Mouse (Mus musculus) erythroid progenitor cell, adult 5-6 weeks (primary cell): ENCODE data around the gene Bst1. TPM values are rescaled to one million over a fixed set of nuclear protein-coding genes. Genes with fewer than 3 reads are reported as not detected.

ENCODE experiments used
- ATAC-seq: replicated peaks from 2 replicates; pipeline ENCODE4 v1.8.0; 2016; ENCODE audit warnings: moderate number of reproducible peaks, mild to moderate bottlenecking, moderate TSS enrichment, inconsistent platforms; ENCODE audit not compliant: poor library complexity, low FRiP score, severe bottlenecking
- total RNA-seq, 2 experiments: library from RNA; stranded (forward) in 1 of 2; stranded (reverse) in 1 of 2; fragments of 150-400 nt in 1 of 2; fragments of 186-747, 209-891 nt in 1 of 2; gene quantifications; 2 replicates each; pipeline versions ENCODE4 v1.2.3 to v1.2.4; 2015 to 2017; ENCODE audit warnings: low replicate concordance in 2 of 2

The Bst1 gene
- total RNA-seq (2015; ENCODE audit: low replicate concordance): 0.72 and 13.8 TPM in 2 replicates
- total RNA-seq (2017; ENCODE audit: low replicate concordance): 6.5 and 9.2 TPM in 2 replicates

- no peak for ATAC-seq
These were observed at the start of gene Bst1 for GRCm38 (mm10) chr5:43818695-43819094. Bst1 (plus strand) TSS chr5:43818885.

- no peak for ATAC-seq
These were observed 47.9 kb upstream of the Bst1 start for GRCm38 (mm10) chr5:43770618-43771354.

- ATAC-seq: no peak
These were observed 47.1 kb upstream of the Bst1 start for GRCm38 (mm10) chr5:43771555-43771954.

- no peak for ATAC-seq
These were observed 42.3 kb upstream of the Bst1 start for GRCm38 (mm10) chr5:43776407-43776806.

GRCm38 (mm10) chr5:43776993-43777392, 41.7 kb upstream of the Bst1 start:
- ATAC-seq: no peak

- ATAC-seq: no peak
These were observed 40.1 kb upstream of the Bst1 start for GRCm38 (mm10) chr5:43778583-43778982.

- peak; percentile 23; the same call in 1 of the 2 replicates for ATAC-seq
These were observed 37.2 kb upstream of the Bst1 start for GRCm38 (mm10) chr5:43781423-43781976.

GRCm38 (mm10) chr5:43781977-43782930, 36.4 kb upstream of the Bst1 start:
- ATAC-seq: peak; percentile 90

- ATAC-seq: no peak
These were observed 34.7 kb upstream of the Bst1 start for GRCm38 (mm10) chr5:43783996-43784395.

- ATAC-seq: no peak
These were observed 32.1 kb upstream of the Bst1 start for GRCm38 (mm10) chr5:43786607-43787006.

DNA sequence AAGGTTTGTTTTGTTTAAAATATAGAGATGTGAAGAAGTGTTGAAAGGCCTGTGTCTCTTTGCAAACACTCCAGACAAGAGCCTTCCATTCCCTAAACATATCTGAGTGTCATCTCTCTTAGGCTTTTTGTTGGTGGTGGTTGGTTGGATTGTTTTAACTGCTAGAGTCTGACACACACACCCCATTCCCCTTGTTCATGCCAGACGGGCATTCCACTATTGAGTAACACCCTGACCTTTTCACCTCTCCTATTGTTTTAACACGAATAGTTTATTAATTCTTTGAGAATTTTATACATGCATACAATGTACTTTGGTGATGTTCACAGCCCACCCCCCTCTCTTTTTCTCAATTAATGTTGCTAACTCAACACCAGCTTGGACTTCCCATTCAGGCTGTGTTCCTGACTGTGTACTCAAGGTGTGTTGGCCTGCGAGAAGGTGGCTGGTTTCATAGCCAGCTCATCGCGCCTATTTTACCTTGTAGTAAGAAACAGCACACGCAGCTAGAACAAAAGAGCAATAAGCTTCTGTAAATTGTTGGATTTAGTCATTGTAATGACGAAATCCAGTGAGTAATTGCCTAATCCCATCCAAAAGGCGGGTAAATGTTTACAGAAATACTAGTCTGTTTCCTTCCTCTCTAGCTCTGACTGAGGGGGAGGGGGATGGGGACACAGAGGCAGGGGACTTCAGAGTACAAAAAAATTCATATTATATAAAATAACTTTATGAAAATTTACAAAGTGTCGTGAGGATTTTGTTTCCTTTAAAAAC, 30.5 kb upstream of the Bst1 start:
- ATAC-seq: no peak

DNA sequence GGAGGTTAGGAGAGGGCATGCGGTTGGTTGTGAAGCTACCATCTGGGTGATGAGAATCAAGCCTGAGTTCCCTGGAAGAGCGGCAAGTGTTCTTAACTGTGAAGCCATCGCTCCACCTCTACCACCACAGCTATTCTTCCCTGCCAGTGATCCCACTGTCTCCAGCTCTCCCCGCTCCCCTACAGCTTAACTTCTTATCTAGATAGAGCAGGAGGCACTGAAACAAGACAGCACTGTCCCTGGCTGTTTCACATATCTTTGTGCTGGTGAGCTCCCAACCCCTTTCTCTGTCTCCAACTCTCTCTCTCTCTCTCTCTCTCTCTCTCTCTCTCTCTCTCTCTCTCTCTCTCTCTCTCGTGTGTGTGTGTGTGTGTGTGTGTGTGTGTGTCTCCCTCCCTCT, 26.3 kb upstream of the Bst1 start:
- ATAC-seq: no peak

DNA sequence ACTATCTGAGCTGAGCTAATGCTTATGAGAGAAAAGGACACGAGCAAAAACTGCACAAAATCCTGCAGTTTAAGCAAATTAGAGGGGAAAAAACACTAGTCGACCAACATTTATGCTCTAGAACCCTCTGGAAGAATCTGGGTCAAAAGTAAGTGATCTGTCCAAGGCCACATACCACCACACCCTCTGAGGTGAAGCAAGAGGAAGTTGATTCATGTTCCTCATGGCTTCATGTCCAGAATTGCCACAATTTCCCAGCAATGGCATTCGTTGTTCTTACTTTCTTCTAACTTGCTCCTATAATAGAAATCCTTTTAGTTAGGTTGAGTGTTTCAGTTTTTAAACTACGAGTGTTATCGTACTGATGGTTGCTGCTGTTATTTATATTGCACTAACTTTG, 19.2 kb upstream of the Bst1 start:
- ATAC-seq: no peak

GRCm38 (mm10) chr5:43800700-43801099, 18.0 kb upstream of the Bst1 start:
- no peak for ATAC-seq

GRCm38 (mm10) chr5:43801253-43801652, 17.4 kb upstream of the Bst1 start:
- ATAC-seq: no peak

GRCm38 (mm10) chr5:43801798-43802197, 16.9 kb upstream of the Bst1 start:
- ATAC-seq: no peak

DNA sequence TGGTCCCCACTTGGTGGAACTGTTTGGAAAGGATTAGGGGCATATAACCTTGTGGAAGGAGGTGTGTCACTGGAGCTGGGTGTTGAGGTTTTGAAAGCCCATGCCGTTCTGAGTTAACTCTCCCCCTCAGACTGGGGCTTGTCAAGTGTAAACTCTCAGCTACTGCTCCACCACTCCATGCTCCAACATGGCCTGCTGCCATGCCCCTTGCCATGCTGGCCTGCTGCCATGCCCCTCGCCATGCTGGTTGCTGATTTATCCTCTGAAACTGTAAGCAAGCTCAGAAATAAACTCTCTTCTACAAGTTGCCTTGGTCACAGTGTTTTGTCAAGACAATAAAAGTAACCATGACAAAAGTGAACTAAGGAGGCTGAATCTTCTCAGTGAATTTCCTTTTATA, 13.3 kb upstream of the Bst1 start:
- no peak for ATAC-seq

DNA sequence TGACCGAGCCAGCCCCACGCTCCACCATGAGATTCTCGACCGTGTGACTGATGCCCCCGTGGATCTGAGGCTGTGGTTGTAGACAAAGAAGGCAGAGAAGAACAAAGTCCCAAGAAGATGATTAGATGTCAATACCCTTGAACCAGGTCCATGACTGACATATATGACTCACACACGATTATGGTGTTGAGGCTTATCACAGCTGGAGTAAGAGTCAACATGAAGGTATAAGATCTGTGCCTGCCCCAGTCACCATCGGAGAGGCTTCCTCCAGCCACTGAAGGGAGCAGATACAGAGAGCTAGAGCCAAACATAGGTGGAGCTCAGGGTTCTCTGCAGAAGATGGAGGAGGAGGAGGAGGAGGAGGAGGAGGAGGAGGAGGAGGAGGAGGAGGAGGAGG, 12.3 kb upstream of the Bst1 start:
- no peak for ATAC-seq

- no peak for ATAC-seq
These were observed 11.8 kb upstream of the Bst1 start for GRCm38 (mm10) chr5:43806914-43807313.
